Mouse (Mus musculus) hindbrain, embryonic 11.5 days (tissue): ENCODE results near the gene Glrx. TPM values are rescaled to one million over a fixed set of nuclear protein-coding genes. Genes with fewer than 3 reads are reported as not detected.
"Not testable (repeated sequence)": the region's sequence is repeated elsewhere in the genome, so short reads cannot be mapped to it uniquely, and the experiment has no call there.

ENCODE experiments used
- ATAC-seq: fragments of 200-750 bp; cut with Nextera tagmentation; 2 replicates; pipeline ENCODE4 v1.8.0; 2017; ENCODE audit warnings: mild to moderate bottlenecking, moderate TSS enrichment, moderate library complexity; ENCODE audit not compliant: low FRiP score
- DNase-seq: peaks from one replicate; pipeline ENCODE4 v3.0.0-alpha.2; 2015; ENCODE audit warnings: low spot score
- H3K27ac ChIP-seq: fragments of 300-500 bp; sonication (generic); 2 replicates; pipeline ENCODE4 v1.5.1; 2014; ENCODE audit warnings: mild to moderate bottlenecking, low read depth, low read length
- H3K27me3 ChIP-seq: fragments of 300-500 bp; sonication (generic); 2 replicates; pipeline ENCODE4 v1.6.1; 2014; ENCODE audit warnings: mild to moderate bottlenecking, low read length, moderate library complexity, mixed read lengths; ENCODE audit not compliant: control insufficient read depth, insufficient read depth
- H3K36me3 ChIP-seq: fragments of 300-500 bp; sonication (generic); 2 replicates; pipeline ENCODE4 v1.6.1; 2014; ENCODE audit warnings: mild to moderate bottlenecking, low read length, moderate library complexity, mixed read lengths; ENCODE audit not compliant: control insufficient read depth, insufficient read depth
- H3K4me1 ChIP-seq: fragments of 300-500 bp; sonication (generic); replicated peaks from 2 replicates; pipeline ENCODE4 v1.6.1; 2014; ENCODE audit warnings: low read length, mixed read lengths; ENCODE audit not compliant: control insufficient read depth, insufficient read depth
- H3K4me2 ChIP-seq: fragments of 300-500 bp; sonication (generic); replicated peaks from 2 replicates; pipeline ENCODE4 v1.6.1; 2014; ENCODE audit warnings: mild to moderate bottlenecking, low read depth, low read length
- H3K4me3 ChIP-seq: fragments of 300-500 bp; sonication (generic); 2 replicates; pipeline ENCODE4 v1.5.1; 2014; ENCODE audit warnings: low read depth, low read length
- H3K9ac ChIP-seq: fragments of 300-500 bp; sonication (generic); 2 replicates; pipeline ENCODE4 v1.6.1; 2014; ENCODE audit warnings: low read depth, low read length
- H3K9me3 ChIP-seq: fragments of 300-500 bp; sonication (generic); 2 replicates; pipeline ENCODE4 v1.6.1; 2016; ENCODE audit warnings: low read length; ENCODE audit not compliant: control insufficient read depth
- WGBS: fragments of 180-500 bp; shearing (Covaris S2); extraction: QIAGEN DNeasy Blood & Tissue Kit; methylation state at CpG from one replicate; pipeline ENCODE4 v1.1.7; 2014; 5-methylcytosine and 5-hydroxymethylcytosine counted together
- polyA plus RNA-seq: library from polyadenylated mRNA; unstranded; fragments of >200 nt; fragmentation: Nextera tagmentation; extraction: Ambion mirVana; gene quantifications from 2 replicates; pipeline ENCODE4 v1.2.1, GENCODE M21; 2014

Gene Glrx
- polyA plus RNA-seq, 1 experiment from 2014 or later: 42.2 TPM

GRCm38 (mm10) chr13:75867876-75868275 lies 28.2 kb downstream of the Glrx start:
- no peaks in the 10 kb centered on the region for H3K4me1 ChIP-seq
- H3K36me3 ChIP-seq: peaks cover under 1% of the 10 kb centered on the region; the same call in 1 of the 2 replicates
- H3K27me3 ChIP-seq: no peaks in the 10 kb centered on the region
- no peak overlapping the region for H3K27ac ChIP-seq
- no peak overlapping the region for H3K4me3 ChIP-seq
- H3K9ac ChIP-seq: no peak overlapping the region
- ATAC-seq (no peak), DNase-seq (no peak)
- no peak overlapping the region for H3K4me2 ChIP-seq
- H3K9me3 ChIP-seq: no peaks in the 10 kb centered on the region
- 93% methylated on average over 2 of the region's 2 CpGs for WGBS

GRCm38 (mm10) chr13:75874608-75875376 lies 35.1 kb downstream of the Glrx start:
- no peak overlapping the region for H3K4me2 ChIP-seq
- no peak for ATAC-seq
- H3K4me3 ChIP-seq: no peak overlapping the region
- H3K9ac ChIP-seq: no peak overlapping the region
- H3K36me3 ChIP-seq: peaks cover 3% of the 10 kb centered on the region; the same call in 1 of the 2 replicates
- WGBS: 93% methylated on average over 4 of the region's 4 CpGs
- no peaks in the 10 kb centered on the region for H3K9me3 ChIP-seq
- DNase-seq: no peak
- no peaks in the 10 kb centered on the region for H3K27me3 ChIP-seq
- H3K4me1 ChIP-seq: no peaks in the 10 kb centered on the region
- H3K27ac ChIP-seq: no peak overlapping the region

GRCm38 (mm10) chr13:75876188-75876587 lies 36.5 kb downstream of the Glrx start:
- not testable (repeated sequence) for ATAC-seq, H3K4me3 ChIP-seq, H3K27ac ChIP-seq, H3K9me3 ChIP-seq, H3K4me1 ChIP-seq, H3K4me2 ChIP-seq, H3K27me3 ChIP-seq, H3K9ac ChIP-seq, DNase-seq, H3K36me3 ChIP-seq
- WGBS: 75% methylated on average over 6 of the region's 7 CpGs

- Histone ChIP-seq H3K27me3 (no peaks in the 10 kb centered on the region), H3K4me1 (no peaks in the 10 kb centered on the region), H3K36me3 (peaks cover 3% of the 10 kb centered on the region; the same call in 1 of the 2 replicates), H3K27ac (no peak overlapping the region), H3K9ac (no peak overlapping the region), H3K9me3 (no peaks in the 10 kb centered on the region), H3K4me2 (no peak overlapping the region), H3K4me3 (no peak overlapping the region)
- no peak for DNase-seq
- 86% methylated on average over 6 of the region's 6 CpGs for WGBS
- ATAC-seq: no peak
These were observed 36.9 kb downstream of the Glrx start for GRCm38 (mm10) chr13:75876592-75876991.

GRCm38 (mm10) chr13:75877907-75878306 lies 38.2 kb downstream of the Glrx start:
- H3K4me1 ChIP-seq: no peaks in the 10 kb centered on the region
- H3K4me2 ChIP-seq: no peak overlapping the region
- no peak overlapping the region for H3K9ac ChIP-seq
- no peaks in the 10 kb centered on the region for H3K9me3 ChIP-seq
- no peak overlapping the region for H3K4me3 ChIP-seq
- DNase-seq: peak; percentile 68
- peak; percentile 54; the same call in 1 of the 2 replicates for ATAC-seq
- H3K27ac ChIP-seq: no peak overlapping the region
- no peaks in the 10 kb centered on the region for H3K27me3 ChIP-seq
- peaks cover 3% of the 10 kb centered on the region; the same call in 1 of the 2 replicates for H3K36me3 ChIP-seq

GRCm38 (mm10) chr13:75879756-75880155 lies 40.1 kb downstream of the Glrx start:
- H3K9ac ChIP-seq: no peak overlapping the region
- no peak overlapping the region for H3K27ac ChIP-seq
- ATAC-seq (no peak), DNase-seq (no peak)
- H3K4me1 ChIP-seq: no peaks in the 10 kb centered on the region
- no peak overlapping the region for H3K4me3 ChIP-seq
- H3K36me3 ChIP-seq: no peaks in the 10 kb centered on the region
- no peaks in the 10 kb centered on the region for H3K27me3 ChIP-seq
- H3K9me3 ChIP-seq: no peaks in the 10 kb centered on the region
- WGBS: 86% methylated on average over 3 of the region's 3 CpGs
- H3K4me2 ChIP-seq: no peak overlapping the region

GRCm38 (mm10) chr13:75880501-75880900 lies 40.8 kb downstream of the Glrx start:
- ATAC-seq (peak; percentile 45; the same call in 1 of the 2 replicates), DNase-seq (no peak)
- H3K4me2 ChIP-seq: no peak overlapping the region
- H3K4me3 ChIP-seq: no peak overlapping the region
- no peak overlapping the region for H3K9ac ChIP-seq
- no peaks in the 10 kb centered on the region for H3K9me3 ChIP-seq
- WGBS: 86% methylated on average over 2 of the region's 2 CpGs
- no peaks in the 10 kb centered on the region for H3K36me3 ChIP-seq
- H3K27me3 ChIP-seq: no peaks in the 10 kb centered on the region
- H3K4me1 ChIP-seq: no peaks in the 10 kb centered on the region
- no peak overlapping the region for H3K27ac ChIP-seq

GRCm38 (mm10) chr13:75883792-75884191 lies 44.1 kb downstream of the Glrx start:
- no peaks in the 10 kb centered on the region for H3K9me3 ChIP-seq
- H3K27ac ChIP-seq: no peak overlapping the region
- H3K4me3 ChIP-seq: no peak overlapping the region
- no peaks in the 10 kb centered on the region for H3K36me3 ChIP-seq
- H3K9ac ChIP-seq: no peak overlapping the region
- no peak for ATAC-seq
- H3K4me2 ChIP-seq: no peak overlapping the region
- 89% methylated on average over 3 of the region's 3 CpGs for WGBS
- DNase-seq: no peak
- H3K4me1 ChIP-seq: no peaks in the 10 kb centered on the region
- no peaks in the 10 kb centered on the region for H3K27me3 ChIP-seq

- Histone ChIP-seq H3K27me3 (no peaks in the 10 kb centered on the region), H3K36me3 (0 out of 2 replicates have a peak, but pooled peaks cover 4% of the 10 kb centered on the region), H3K27ac (no peak overlapping the region), H3K4me3 (no peak overlapping the region), H3K4me2 (no peak overlapping the region), H3K9me3 (no peaks in the 10 kb centered on the region), H3K9ac (no peak overlapping the region), H3K4me1 (no peaks in the 10 kb centered on the region)
- DNase-seq (no peak), ATAC-seq (no peak)
- WGBS: 96% methylated on average over 4 of the region's 4 CpGs
These were observed 52.2 kb downstream of the Glrx start for GRCm38 (mm10) chr13:75891868-75892267.
